In the genomic region with DNA sequence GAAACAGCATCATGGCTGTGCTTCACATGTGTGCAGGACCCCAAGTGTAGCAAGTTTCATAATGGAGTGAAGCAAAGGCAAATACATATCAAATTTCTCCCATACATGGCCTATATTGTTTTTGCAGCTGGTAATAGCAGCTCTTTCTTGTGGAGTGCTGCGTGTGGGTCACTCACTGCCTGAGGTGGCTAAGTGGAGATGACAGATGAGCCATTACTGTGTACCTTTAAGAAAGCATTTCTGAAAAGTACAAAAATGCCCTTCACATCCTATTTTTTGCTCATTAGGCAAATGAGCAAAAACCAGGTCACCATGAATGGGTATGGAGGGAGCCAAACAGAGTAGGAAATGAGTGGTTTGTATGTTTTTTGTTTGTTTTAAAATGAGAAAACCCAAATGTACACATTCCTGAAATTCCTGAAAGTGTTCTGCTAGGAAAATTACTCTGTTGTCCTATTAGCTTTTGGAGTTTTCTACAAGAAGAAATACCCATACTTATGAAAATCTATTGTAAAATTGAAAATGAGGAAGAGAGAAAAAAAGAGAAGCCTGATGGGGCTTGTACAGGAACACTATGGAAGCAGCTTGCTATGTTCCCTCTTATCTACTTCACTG, we compare ENCODE assay signal across 16 mouse cellular contexts.
DNase-seq lines count a peak whose midpoint lies in the region; ATAC-seq lines count a peak whose summit lies in the region.
"Had no signal": no experiment of that assay in that cellular context is flagged by ENCODE, and none has a peak within 500 bp of the region (broad histone marks: within the 10 kb centered on the region; RNA-seq: fewer than 3 reads in every experiment).

No protein-coding gene starts in this region.

- H3K4me1 ChIP-seq in neural tube, embryonic 11.5 days (ENCODE audit: control insufficient read depth, insufficient read depth, low read length) = no peaks in the 10 kb centered on the region
- no peaks in the 10 kb centered on the region for H3K4me1 ChIP-seq in neural tube, embryonic 15.5 days
- H3K4me1 ChIP-seq in embryonic facial prominence, embryonic 10.5 days = no peaks in the 10 kb centered on the region
- H3K4me1 ChIP-seq: forebrain, embryonic 15.5 days; heart, embryonic 12.5 days; hindbrain, embryonic 15.5 days had no signal

- H3K27me3 ChIP-seq in neural tube, embryonic 11.5 days (ENCODE audit: control insufficient read depth, insufficient read depth, low read length) = no peaks in the 10 kb centered on the region
- no peaks in the 10 kb centered on the region for H3K27me3 ChIP-seq in neural tube, embryonic 15.5 days (replicated peaks)
- no peaks in the 10 kb centered on the region for H3K27me3 ChIP-seq in embryonic facial prominence, embryonic 10.5 days (replicated peaks; ENCODE audit: low read depth, poor library complexity, severe bottlenecking)
- H3K27me3 ChIP-seq: forebrain, embryonic 15.5 days; heart, embryonic 12.5 days; hindbrain, embryonic 15.5 days had no signal

- WGBS in neural tube, embryonic 11.5 days = 44% methylated on average over 1 of the region's 1 CpGs
- 59% methylated on average over 1 of the region's 1 CpGs for WGBS in neural tube, embryonic 15.5 days
- WGBS in embryonic facial prominence, embryonic 10.5 days = 38% methylated on average over 1 of the region's 1 CpGs

- peak; percentile 13 for DNase-seq in neural tube, embryonic 11.5 days (ENCODE audit: low spot score)
- peak; percentile 9 for DNase-seq in embryonic facial prominence, embryonic 10.5 days (ENCODE audit: low spot score)
- peak; percentile 21 for DNase-seq in mesoderm, embryonic 11.5 days (ENCODE audit: low read depth, low spot score)
- DNase-seq in spleen, postnatal 36 days (ENCODE audit: low spot score in 2 of 2) = no peak
- no peak for DNase-seq in right cerebral cortex, postnatal 4 days
- no peak for DNase-seq in gastrocnemius, postnatal 36 days
- DNase-seq: adrenal gland, adult 8-10 months; cerebellum, adult 11-12 months; cerebellum, adult 9-10 months; cerebellum, postnatal 25 days; gastrocnemius, postnatal 10 days had no signal

- H3K4me2 ChIP-seq in neural tube, embryonic 11.5 days (ENCODE audit: low read depth) = no peak overlapping the region
- no peak overlapping the region for H3K4me2 ChIP-seq in neural tube, embryonic 15.5 days
- H3K4me2 ChIP-seq: forebrain, embryonic 15.5 days; heart, embryonic 12.5 days; hindbrain, embryonic 15.5 days had no signal

- H3K36me3 ChIP-seq in neural tube, embryonic 11.5 days (ENCODE audit: control insufficient read depth, insufficient read depth, low read length) = no peaks in the 10 kb centered on the region
- H3K36me3 ChIP-seq in neural tube, embryonic 15.5 days = 0 out of 2 replicates have a peak, but pooled peaks cover 3% of the 10 kb centered on the region
- H3K36me3 ChIP-seq in embryonic facial prominence, embryonic 10.5 days (replicated peaks) = no peaks in the 10 kb centered on the region
- H3K36me3 ChIP-seq: forebrain, embryonic 15.5 days; heart, embryonic 12.5 days had no signal

- H3K27ac ChIP-seq in neural tube, embryonic 11.5 days (ENCODE audit: low read depth, low read length) = no peak overlapping the region
- H3K27ac ChIP-seq in neural tube, embryonic 15.5 days (replicated peaks) = no peak overlapping the region
- no peak overlapping the region for H3K27ac ChIP-seq in embryonic facial prominence, embryonic 10.5 days (replicated peaks)
- H3K27ac ChIP-seq: forebrain, embryonic 15.5 days; hindbrain, embryonic 15.5 days had no signal

- no peak overlapping the region for H3K9ac ChIP-seq in neural tube, embryonic 11.5 days (ENCODE audit: low read length)
- no peak overlapping the region for H3K9ac ChIP-seq in neural tube, embryonic 15.5 days (replicated peaks)
- H3K9ac ChIP-seq: forebrain, embryonic 15.5 days; heart, embryonic 12.5 days; hindbrain, embryonic 15.5 days had no signal

- H3K9me3 ChIP-seq in neural tube, embryonic 11.5 days (ENCODE audit: control insufficient read depth, low read length) = no peaks in the 10 kb centered on the region
- H3K9me3 ChIP-seq in neural tube, embryonic 15.5 days (replicated peaks) = no peaks in the 10 kb centered on the region
- H3K9me3 ChIP-seq in embryonic facial prominence, embryonic 10.5 days = no peaks in the 10 kb centered on the region
- H3K9me3 ChIP-seq: forebrain, embryonic 15.5 days; heart, embryonic 12.5 days; hindbrain, embryonic 15.5 days had no signal

- no peak overlapping the region for H3K4me3 ChIP-seq in neural tube, embryonic 11.5 days (ENCODE audit: low read depth, low read length)
- H3K4me3 ChIP-seq in neural tube, embryonic 15.5 days (replicated peaks) = no peak overlapping the region
- H3K4me3 ChIP-seq in embryonic facial prominence, embryonic 10.5 days = no peak overlapping the region
- H3K4me3 ChIP-seq: forebrain, embryonic 15.5 days; heart, embryonic 12.5 days; hindbrain, embryonic 15.5 days had no signal

- intact Hi-C loops in gastrocnemius, postnatal 36 days (cut with DNase I) = no loop called here

- no peak for ATAC-seq in neural tube, embryonic 11.5 days (ENCODE audit: insufficient read depth, low FRiP score, low TSS enrichment)
- ATAC-seq in neural tube, embryonic 15.5 days (ENCODE audit: low FRiP score) = no peak
- ATAC-seq: forebrain, embryonic 15.5 days; intestine, postnatal 0 days had no signal

Comparison
In these comparisons a context has a peak if more than half of its experiments do, and no peak if none do; other contexts are left out.
1. DNase-seq: peak in neural tube, embryonic 11.5 days (single experiment), embryonic facial prominence, embryonic 10.5 days (single experiment) and mesoderm, embryonic 11.5 days (single experiment); none in spleen, postnatal 36 days (0 of 2), right cerebral cortex, postnatal 4 days (single experiment) and gastrocnemius, postnatal 36 days (0 of 2).